Mouse (Mus musculus): ENCODE results near the gene Vav1. TPM values are rescaled to one million over a fixed set of nuclear protein-coding genes. Genes with fewer than 3 reads are reported as not detected.

The Vav1 gene
- polyA plus RNA-seq, 1 experiment from 2014 or later: 13.7 TPM

- no peaks in the 10 kb centered on the region for H3K27me3 ChIP-seq (ENCODE audit: control insufficient read depth, insufficient read depth, low read depth, low read length)
- 53% methylated on average over 12 of the region's 12 CpGs for WGBS (ENCODE audit: insufficient replicate concordance)
- no peaks in the 10 kb centered on the region for H3K36me3 ChIP-seq (ENCODE audit: control insufficient read depth, insufficient read depth)
- no peaks in the 10 kb centered on the region for H3K4me1 ChIP-seq (ENCODE audit: control insufficient read depth, low read depth, low read length)
- no peak overlapping the region for H3K4me3 ChIP-seq (ENCODE audit: low read depth, low read length)
- no peak overlapping the region for H3K4me2 ChIP-seq (ENCODE audit: low read depth, low read length)
- ATAC-seq (ENCODE audit: low read depth): no peak
- H3K9ac ChIP-seq (ENCODE audit: low read depth, low read length): no peak overlapping the region
- H3K27ac ChIP-seq (ENCODE audit: low read length): no peak overlapping the region
- no peaks in the 10 kb centered on the region for H3K9me3 ChIP-seq (replicated peaks; ENCODE audit: control insufficient read depth, low read length)
Measured at GRCm38 (mm10) chr17:57297040-57297439, 18.1 kb downstream of the Vav1 start.

GRCm38 (mm10) chr17:57305593-57305992 lies 26.7 kb downstream of the Vav1 start:
- H3K36me3 ChIP-seq (ENCODE audit: control insufficient read depth, insufficient read depth): no peaks in the 10 kb centered on the region; the same call in 1 of the 2 replicates
- no peak overlapping the region for H3K9ac ChIP-seq (ENCODE audit: low read depth, low read length)
- H3K4me3 ChIP-seq (ENCODE audit: low read depth, low read length): no peak overlapping the region
- no peak overlapping the region for H3K4me2 ChIP-seq (ENCODE audit: low read depth, low read length)
- WGBS (ENCODE audit: insufficient replicate concordance): 73% methylated on average over 4 of the region's 4 CpGs
- no peak overlapping the region for H3K27ac ChIP-seq (ENCODE audit: low read length)
- H3K9me3 ChIP-seq (replicated peaks; ENCODE audit: control insufficient read depth, low read length): no peaks in the 10 kb centered on the region
- no peaks in the 10 kb centered on the region for H3K27me3 ChIP-seq (ENCODE audit: control insufficient read depth, insufficient read depth, low read depth, low read length)
- H3K4me1 ChIP-seq (ENCODE audit: control insufficient read depth, low read depth, low read length): no peaks in the 10 kb centered on the region
- no peak for ATAC-seq (ENCODE audit: low read depth)

GRCm38 (mm10) chr17:57307074-57307473 lies 28.2 kb downstream of the Vav1 start:
- Histone ChIP-seq H3K27ac (ENCODE audit: low read length) (no peak overlapping the region), H3K9me3 (replicated peaks; ENCODE audit: control insufficient read depth, low read length) (no peaks in the 10 kb centered on the region), H3K4me3 (ENCODE audit: low read depth, low read length) (no peak overlapping the region), H3K27me3 (ENCODE audit: control insufficient read depth, insufficient read depth, low read depth, low read length) (no peaks in the 10 kb centered on the region), H3K4me1 (ENCODE audit: control insufficient read depth, low read depth, low read length) (no peaks in the 10 kb centered on the region; the same call in 1 of the 2 replicates), H3K4me2 (ENCODE audit: low read depth, low read length) (no peak overlapping the region), H3K36me3 (ENCODE audit: control insufficient read depth, insufficient read depth) (no peaks in the 10 kb centered on the region; the same call in 1 of the 2 replicates), H3K9ac (ENCODE audit: low read depth, low read length) (no peak overlapping the region)
- no peak for ATAC-seq (ENCODE audit: low read depth)
- 57% methylated on average over 6 of the region's 6 CpGs for WGBS (ENCODE audit: insufficient replicate concordance)

GRCm38 (mm10) chr17:57311801-57312200 lies 32.9 kb downstream of the Vav1 start:
- Histone ChIP-seq H3K27me3 (ENCODE audit: control insufficient read depth, insufficient read depth, low read depth, low read length) (no peaks in the 10 kb centered on the region), H3K4me3 (ENCODE audit: low read depth, low read length) (no peak overlapping the region), H3K4me1 (ENCODE audit: control insufficient read depth, low read depth, low read length) (no peaks in the 10 kb centered on the region; the same call in 1 of the 2 replicates), H3K9me3 (replicated peaks; ENCODE audit: control insufficient read depth, low read length) (no peaks in the 10 kb centered on the region), H3K9ac (ENCODE audit: low read depth, low read length) (no peak overlapping the region), H3K27ac (ENCODE audit: low read length) (no peak overlapping the region), H3K36me3 (ENCODE audit: control insufficient read depth, insufficient read depth) (no peaks in the 10 kb centered on the region), H3K4me2 (ENCODE audit: low read depth, low read length) (no peak overlapping the region)
- 44% methylated on average over 13 of the region's 13 CpGs for WGBS (ENCODE audit: insufficient replicate concordance)
- no peak for ATAC-seq (ENCODE audit: low read depth)

GRCm38 (mm10) chr17:57327615-57328014 lies 48.7 kb downstream of the Vav1 start:
- H3K27me3 ChIP-seq (ENCODE audit: control insufficient read depth, insufficient read depth, low read depth, low read length): no peaks in the 10 kb centered on the region
- H3K27ac ChIP-seq (ENCODE audit: low read length): no peak overlapping the region
- 68% methylated on average over 8 of the region's 8 CpGs for WGBS (ENCODE audit: insufficient replicate concordance)
- no peak for ATAC-seq (ENCODE audit: low read depth)
- H3K4me1 ChIP-seq (ENCODE audit: control insufficient read depth, low read depth, low read length): no peaks in the 10 kb centered on the region
- H3K9me3 ChIP-seq (replicated peaks; ENCODE audit: control insufficient read depth, low read length): no peaks in the 10 kb centered on the region
- H3K4me2 ChIP-seq (ENCODE audit: low read depth, low read length): no peak overlapping the region
- H3K36me3 ChIP-seq (ENCODE audit: control insufficient read depth, insufficient read depth): no peaks in the 10 kb centered on the region
- no peak overlapping the region for H3K4me3 ChIP-seq (ENCODE audit: low read depth, low read length)
- no peak overlapping the region for H3K9ac ChIP-seq (ENCODE audit: low read depth, low read length)

GRCm38 (mm10) chr17:57328944-57329343 lies 50.0 kb downstream of the Vav1 start:
- Histone ChIP-seq H3K36me3 (ENCODE audit: control insufficient read depth, insufficient read depth) (no peaks in the 10 kb centered on the region), H3K4me1 (ENCODE audit: control insufficient read depth, low read depth, low read length) (no peaks in the 10 kb centered on the region), H3K4me3 (ENCODE audit: low read depth, low read length) (no peak overlapping the region), H3K27ac (ENCODE audit: low read length) (no peak overlapping the region), H3K27me3 (ENCODE audit: control insufficient read depth, insufficient read depth, low read depth, low read length) (no peaks in the 10 kb centered on the region), H3K4me2 (ENCODE audit: low read depth, low read length) (no peak overlapping the region), H3K9ac (ENCODE audit: low read depth, low read length) (no peak overlapping the region), H3K9me3 (replicated peaks; ENCODE audit: control insufficient read depth, low read length) (no peaks in the 10 kb centered on the region)
- ATAC-seq (ENCODE audit: low read depth): no peak
- WGBS (ENCODE audit: insufficient replicate concordance): 58% methylated on average over 4 of the region's 6 CpGs

GRCm38 (mm10) chr17:57330993-57331392 lies 52.1 kb downstream of the Vav1 start:
- no peaks in the 10 kb centered on the region for H3K36me3 ChIP-seq (ENCODE audit: control insufficient read depth, insufficient read depth)
- no peak for ATAC-seq (ENCODE audit: low read depth)
- 46% methylated on average over 8 of the region's 8 CpGs for WGBS (ENCODE audit: insufficient replicate concordance)
- H3K9ac ChIP-seq (ENCODE audit: low read depth, low read length): no peak overlapping the region
- H3K9me3 ChIP-seq (replicated peaks; ENCODE audit: control insufficient read depth, low read length): no peaks in the 10 kb centered on the region
- H3K27me3 ChIP-seq (ENCODE audit: control insufficient read depth, insufficient read depth, low read depth, low read length): no peaks in the 10 kb centered on the region
- no peak overlapping the region for H3K4me2 ChIP-seq (ENCODE audit: low read depth, low read length)
- H3K4me3 ChIP-seq (ENCODE audit: low read depth, low read length): no peak overlapping the region
- no peak overlapping the region for H3K27ac ChIP-seq (ENCODE audit: low read length)
- H3K4me1 ChIP-seq (ENCODE audit: control insufficient read depth, low read depth, low read length): no peaks in the 10 kb centered on the region; the same call in 1 of the 2 replicates

GRCm38 (mm10) chr17:57332241-57332640 lies 53.3 kb downstream of the Vav1 start:
- no peak overlapping the region for H3K4me2 ChIP-seq (ENCODE audit: low read depth, low read length)
- H3K9me3 ChIP-seq (replicated peaks; ENCODE audit: control insufficient read depth, low read length): no peaks in the 10 kb centered on the region
- H3K9ac ChIP-seq (ENCODE audit: low read depth, low read length): no peak overlapping the region
- no peaks in the 10 kb centered on the region for H3K27me3 ChIP-seq (ENCODE audit: control insufficient read depth, insufficient read depth, low read depth, low read length)
- no peak overlapping the region for H3K4me3 ChIP-seq (ENCODE audit: low read depth, low read length)
- ATAC-seq (ENCODE audit: low read depth): no peak
- WGBS (ENCODE audit: insufficient replicate concordance): 54% methylated on average over 4 of the region's 4 CpGs
- no peaks in the 10 kb centered on the region for H3K36me3 ChIP-seq (ENCODE audit: control insufficient read depth, insufficient read depth)
- no peaks in the 10 kb centered on the region; the same call in 1 of the 2 replicates for H3K4me1 ChIP-seq (ENCODE audit: control insufficient read depth, low read depth, low read length)
- no peak overlapping the region for H3K27ac ChIP-seq (ENCODE audit: low read length)

- H3K27ac ChIP-seq (ENCODE audit: low read length): no peak overlapping the region
- WGBS (ENCODE audit: insufficient replicate concordance): 53% methylated on average over 9 of the region's 9 CpGs
- H3K4me3 ChIP-seq (ENCODE audit: low read depth, low read length): no peak overlapping the region
- no peak overlapping the region for H3K4me2 ChIP-seq (ENCODE audit: low read depth, low read length)
- no peaks in the 10 kb centered on the region for H3K36me3 ChIP-seq (ENCODE audit: control insufficient read depth, insufficient read depth)
- H3K9me3 ChIP-seq (replicated peaks; ENCODE audit: control insufficient read depth, low read length): no peaks in the 10 kb centered on the region
- no peaks in the 10 kb centered on the region; the same call in 1 of the 2 replicates for H3K4me1 ChIP-seq (ENCODE audit: control insufficient read depth, low read depth, low read length)
- H3K9ac ChIP-seq (ENCODE audit: low read depth, low read length): no peak overlapping the region
- no peak for ATAC-seq (ENCODE audit: low read depth)
- no peaks in the 10 kb centered on the region for H3K27me3 ChIP-seq (ENCODE audit: control insufficient read depth, insufficient read depth, low read depth, low read length)
Measured at GRCm38 (mm10) chr17:57334001-57334760, 55.3 kb downstream of the Vav1 start.

Measured in liver, embryonic 16.5 days (tissue).